Mouse (Mus musculus) CD4-positive, CD25-positive, alpha-beta regulatory T cell, adult 4 months (primary cell): Measurements from ENCODE around the gene Esr1. TPM values are rescaled to one million over a fixed set of nuclear protein-coding genes. Genes with fewer than 3 reads are reported as not detected.
"Not testable (repeated sequence)": the region's sequence is repeated elsewhere in the genome, so short reads cannot be mapped to it uniquely, and the experiment has no call there.

Source experiments
- ATAC-seq: one replicate; pipeline ENCODE4 v1.8.0; 2017
- polyA plus RNA-seq, 2 experiments: library from polyadenylated mRNA; unstranded; fragments of 100-300 nt; shearing (Covaris generic); gene quantifications; one replicate each; pipeline ENCODE4 v1.2.1; 2017

The Esr1 gene
- polyA plus RNA-seq, 2 experiments from 2014 or later, result 1.2 to 1.9 TPM

DNA sequence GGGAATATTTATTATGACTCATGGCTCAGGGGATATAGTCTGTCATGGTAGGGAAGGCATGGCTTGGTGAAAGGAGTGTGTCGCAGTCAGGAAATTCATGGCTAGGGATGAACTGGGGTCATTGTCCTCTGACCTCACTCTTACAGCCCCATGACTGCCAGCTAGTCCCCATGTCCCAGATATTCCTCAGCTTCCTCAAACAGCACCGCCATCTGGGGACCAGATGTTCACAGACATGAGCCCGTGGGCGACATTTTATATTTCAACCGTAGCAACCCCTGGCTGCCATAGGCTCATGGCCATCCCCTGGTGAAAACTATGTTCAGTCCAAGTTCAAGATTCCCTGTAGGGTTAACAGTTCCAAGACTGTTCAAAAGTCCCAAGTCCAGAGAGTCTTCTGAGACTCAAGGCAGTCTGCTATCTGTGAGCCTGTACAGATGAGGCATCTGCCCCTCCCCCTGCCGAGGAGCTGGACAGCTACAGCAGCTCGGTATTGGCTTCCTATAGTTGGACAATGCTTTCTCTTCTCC lies 83.0 kb downstream of the Esr1 start:
- ATAC-seq, result no peak

DNA sequence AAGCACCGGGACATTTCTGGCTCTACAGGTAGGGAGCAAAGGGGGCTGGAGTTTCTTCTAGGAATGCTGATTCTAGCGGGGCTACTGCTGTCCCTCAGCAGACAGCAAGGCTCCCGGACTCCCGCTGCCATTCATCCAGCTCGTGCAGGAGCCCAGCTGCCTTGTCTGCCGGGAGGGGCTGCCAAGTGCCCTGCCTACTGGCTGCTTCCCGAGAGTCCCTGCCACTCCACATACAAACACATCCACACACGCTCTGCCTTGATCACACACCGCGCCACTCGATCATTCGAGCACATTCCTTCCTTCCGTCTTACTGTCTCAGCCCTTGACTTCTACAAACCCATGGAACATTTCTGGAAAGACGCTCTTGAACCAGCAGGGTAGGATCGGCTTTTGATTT lies 98.5 kb downstream of the Esr1 start:
- ATAC-seq, result no peak

DNA sequence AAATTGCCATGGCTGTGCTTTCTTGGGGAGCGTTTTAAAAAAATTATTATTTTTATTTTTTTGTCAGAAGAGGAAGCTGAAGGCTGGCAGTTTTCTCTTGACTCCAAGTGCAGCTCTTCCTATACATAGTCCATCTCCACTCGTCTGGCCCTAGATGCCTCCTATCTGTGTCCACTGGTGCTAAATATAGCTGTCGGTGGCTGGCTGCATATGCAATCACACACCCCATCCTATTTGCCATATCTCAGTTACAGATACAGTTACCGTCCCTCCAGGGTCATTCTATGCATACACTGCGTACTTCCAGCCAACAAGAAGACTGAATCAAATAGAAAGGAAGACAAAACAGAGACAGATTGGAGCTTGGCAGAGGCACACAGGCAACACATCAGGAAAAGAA lies 100.0 kb downstream of the Esr1 start:
- ATAC-seq, result no peak

DNA sequence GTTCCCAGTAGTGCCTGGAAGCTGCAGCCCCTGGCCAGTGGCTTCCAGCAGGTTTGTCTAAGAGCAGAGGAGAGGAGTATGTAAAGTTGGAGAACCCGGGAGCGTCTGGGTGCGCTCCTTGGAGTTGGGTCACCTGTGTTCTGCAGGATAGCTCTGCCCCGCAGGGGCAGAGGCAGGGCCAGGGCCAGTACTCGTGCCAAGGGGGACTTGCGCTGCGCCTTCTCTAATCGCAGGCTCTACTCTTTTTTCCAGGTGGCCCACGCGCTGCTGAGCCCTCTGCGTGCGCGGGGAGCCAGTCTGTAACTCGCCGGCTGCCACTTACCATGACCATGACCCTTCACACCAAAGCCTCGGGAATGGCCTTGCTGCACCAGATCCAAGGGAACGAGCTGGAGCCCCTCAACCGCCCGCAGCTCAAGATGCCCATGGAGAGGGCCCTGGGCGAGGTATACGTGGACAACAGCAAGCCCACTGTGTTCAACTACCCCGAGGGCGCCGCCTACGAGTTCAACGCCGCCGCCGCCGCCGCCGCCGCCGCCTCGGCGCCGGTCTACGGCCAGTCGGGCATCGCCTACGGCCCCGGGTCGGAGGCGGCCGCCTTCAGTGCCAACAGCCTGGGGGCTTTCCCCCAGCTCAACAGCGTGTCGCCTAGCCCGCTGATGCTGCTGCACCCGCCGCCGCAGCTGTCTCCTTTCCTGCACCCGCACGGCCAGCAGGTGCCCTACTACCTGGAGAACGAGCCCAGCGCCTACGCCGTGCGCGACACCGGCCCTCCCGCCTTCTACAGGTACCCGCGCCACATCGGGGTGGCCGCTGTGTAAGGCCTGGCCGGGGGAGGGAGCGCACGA lies 100.9 kb downstream of the Esr1 start:
- no peak for ATAC-seq

DNA sequence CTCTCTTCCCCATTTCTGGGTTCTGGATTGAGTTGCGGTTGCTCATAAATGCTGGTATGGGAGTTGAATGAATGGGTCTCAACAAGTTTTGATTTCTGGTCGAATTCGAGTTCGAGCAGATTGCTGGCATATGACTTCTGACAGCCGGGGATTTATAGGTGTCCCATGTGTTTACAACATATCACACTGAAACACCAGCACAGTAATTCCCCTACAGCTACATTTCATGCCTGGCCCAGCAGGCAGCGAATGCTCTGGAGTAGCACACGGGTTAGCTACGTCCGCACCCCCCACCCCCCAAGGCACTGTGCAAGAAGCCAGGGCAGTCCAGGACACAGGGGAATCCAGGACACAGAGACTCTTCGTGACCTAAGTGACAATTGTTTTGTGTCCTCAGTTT lies 102.0 kb downstream of the Esr1 start:
- ATAC-seq, result no peak

DNA sequence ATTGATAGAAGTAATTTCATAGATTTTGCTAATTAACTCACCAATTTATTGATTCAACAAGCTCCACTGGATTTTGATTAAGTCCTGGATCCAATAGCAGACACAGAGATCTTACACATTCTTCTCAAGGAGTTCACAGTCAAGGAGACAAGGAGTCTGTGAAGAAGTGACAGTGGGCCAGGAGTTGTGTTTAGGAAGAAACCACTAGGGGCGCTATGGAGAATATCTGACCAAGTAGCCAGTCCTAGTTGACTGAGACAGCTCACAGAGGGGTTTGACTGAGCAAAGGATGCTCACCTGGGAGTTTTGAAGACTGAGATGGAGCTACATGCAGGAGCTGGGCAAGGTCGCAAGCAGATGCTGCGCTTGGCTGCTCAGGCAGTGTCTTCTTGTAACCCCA lies 113.5 kb downstream of the Esr1 start:
- no peak for ATAC-seq

DNA sequence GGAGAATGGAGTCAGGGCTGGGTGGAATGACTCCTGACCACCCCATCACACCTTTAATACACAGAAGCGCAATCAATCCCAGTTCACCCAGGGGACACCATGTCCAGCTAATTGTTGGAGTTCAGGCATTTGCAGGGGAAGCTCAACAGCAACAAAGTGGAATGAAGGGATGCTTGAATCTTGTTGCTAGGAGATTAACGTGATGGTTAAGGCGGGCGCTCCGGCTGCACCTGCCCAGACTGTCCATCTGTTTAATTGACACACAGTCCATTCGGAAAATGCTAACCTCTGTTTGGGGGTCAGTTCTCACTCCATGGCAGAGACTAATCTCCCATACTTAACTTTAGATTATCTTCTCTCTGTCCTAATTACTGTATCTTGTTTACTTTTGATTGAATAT lies 114.7 kb downstream of the Esr1 start:
- no peak for ATAC-seq

DNA sequence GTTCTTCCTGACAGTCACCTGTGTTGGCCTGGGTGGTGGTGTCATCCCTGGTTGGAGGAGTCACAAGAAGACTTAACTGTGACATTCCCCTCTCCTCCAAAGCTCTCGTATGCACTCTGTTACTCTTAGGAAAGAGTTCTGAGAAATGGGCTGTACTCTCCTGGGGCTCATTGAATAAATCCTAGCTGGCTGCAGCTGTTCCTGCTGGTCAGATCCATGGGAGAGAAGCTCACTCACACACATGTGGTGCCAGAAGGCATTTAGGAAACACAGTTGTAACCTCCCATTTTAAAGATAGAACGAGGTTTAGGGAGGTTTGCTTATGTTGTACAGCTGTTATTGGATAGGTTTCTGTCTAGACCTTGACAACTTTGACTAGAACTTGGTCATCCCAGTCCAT lies 120.9 kb downstream of the Esr1 start:
- no peak for ATAC-seq

DNA sequence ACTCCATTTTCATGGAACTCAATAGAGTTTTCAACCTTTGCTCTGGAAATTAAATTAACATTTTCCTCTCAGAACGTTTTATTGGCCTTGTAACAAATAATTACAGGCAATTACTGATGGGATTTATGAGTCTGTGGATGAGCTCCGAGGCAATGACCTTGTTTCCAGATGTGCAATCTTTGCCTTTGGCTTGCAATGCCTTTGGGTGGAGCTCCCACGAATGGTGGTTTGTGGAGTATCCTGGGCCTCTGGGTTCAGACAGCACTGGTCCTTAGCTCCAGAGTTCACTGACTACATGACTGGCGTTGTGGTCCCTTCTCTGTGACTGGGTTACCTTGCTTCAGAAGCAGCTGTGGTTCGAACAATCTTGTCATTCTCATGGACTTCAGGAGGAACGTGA lies 122.6 kb downstream of the Esr1 start:
- ATAC-seq, result no peak

DNA sequence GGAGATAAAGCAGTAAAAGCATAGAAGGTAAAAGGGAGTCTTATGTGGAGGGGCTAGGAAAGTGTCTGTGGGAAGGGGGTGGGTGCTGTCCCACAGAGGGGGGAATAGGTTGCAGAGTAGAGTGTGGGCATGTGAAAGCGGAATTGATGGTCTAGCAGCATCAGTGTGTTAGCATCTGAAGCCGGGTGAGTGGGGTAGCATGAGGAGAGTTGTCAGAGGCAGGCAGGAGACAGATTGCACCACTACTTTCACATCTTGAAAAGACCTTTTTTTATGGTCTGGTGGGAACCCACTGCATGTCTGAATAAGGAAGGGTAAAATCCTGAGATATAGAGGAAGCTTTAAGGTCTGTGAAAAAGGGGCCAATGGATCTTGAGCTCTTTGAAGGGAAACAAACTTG lies 123.5 kb downstream of the Esr1 start:
- ATAC-seq, result no peak

DNA sequence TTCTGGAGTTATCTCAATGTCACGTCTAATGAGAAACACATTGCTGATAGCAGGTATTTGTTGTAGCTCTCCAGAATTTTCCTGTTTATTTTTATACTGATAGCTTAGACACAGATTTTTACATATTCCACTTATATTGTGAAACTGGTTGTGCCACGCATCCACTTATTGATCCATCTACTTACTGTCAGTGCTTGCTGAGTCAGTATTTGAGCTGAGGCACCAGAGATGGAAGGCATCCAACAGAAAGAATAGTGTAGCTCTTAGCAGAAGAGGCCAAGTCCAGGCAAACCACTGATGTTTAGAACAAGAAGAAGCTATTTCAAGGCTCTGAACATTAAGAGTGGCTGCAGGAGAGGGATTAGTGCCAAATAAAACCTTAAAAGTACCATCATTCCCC lies 126.9 kb downstream of the Esr1 start:
- no peak for ATAC-seq

DNA sequence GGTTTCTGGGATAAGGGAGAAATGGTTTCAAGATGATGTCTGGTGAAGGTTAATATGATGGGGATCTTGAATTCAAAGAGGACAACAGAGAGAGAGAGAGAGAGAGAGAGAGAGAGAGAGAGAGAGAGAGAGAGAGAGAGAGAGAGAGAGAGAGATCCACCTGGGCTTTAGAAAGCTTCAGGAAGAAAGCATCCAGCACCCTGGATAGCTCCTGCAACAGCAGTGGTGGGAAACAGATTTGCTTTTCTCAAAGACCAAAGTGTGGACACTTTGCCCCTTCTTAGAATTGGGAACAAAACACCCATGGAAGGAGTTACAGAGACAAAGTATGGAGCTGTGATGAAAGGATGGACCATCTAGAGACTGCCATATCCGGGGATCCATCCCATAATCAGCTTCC lies 139.7 kb downstream of the Esr1 start:
- not testable (repeated sequence) for ATAC-seq

DNA sequence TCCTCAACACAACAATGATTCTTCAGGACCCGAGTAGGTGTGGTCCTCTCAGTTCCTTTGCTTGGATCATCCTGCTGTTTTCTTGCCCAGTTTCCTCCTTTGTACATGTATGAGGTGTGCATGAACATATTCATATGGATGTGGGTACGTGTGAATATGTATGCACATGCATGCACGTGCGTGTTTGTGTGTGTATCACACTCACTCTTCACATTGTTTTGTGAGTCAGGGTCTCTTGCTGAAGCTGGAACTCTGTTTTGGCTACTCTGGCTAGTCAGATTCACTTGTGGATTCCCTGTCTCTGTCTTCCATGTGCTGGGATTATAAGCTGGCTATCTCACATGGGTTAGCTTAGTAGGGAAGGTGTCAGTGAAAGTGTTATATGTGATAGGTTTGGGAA lies 141.6 kb downstream of the Esr1 start:
- ATAC-seq, result no peak

DNA sequence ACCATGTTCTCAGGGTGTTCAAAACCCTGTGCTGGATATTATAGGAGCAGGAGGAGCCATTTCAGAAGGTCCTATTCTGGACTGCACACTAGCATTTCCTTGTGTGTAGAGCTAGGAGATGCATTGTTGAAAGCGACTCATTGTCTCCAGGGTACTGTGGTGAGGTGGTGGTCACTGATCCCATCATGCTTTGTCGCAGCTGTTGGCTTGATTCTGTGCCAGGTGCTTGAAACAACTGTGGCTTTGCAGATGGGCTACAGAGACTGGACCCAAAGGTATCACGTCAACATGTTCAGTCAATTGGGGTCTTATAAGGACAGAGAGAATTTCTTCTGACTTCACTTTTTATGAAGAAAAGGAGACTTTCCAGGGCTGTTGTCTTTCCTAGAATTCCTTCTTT lies 164.1 kb downstream of the Esr1 start:
- no peak for ATAC-seq

DNA sequence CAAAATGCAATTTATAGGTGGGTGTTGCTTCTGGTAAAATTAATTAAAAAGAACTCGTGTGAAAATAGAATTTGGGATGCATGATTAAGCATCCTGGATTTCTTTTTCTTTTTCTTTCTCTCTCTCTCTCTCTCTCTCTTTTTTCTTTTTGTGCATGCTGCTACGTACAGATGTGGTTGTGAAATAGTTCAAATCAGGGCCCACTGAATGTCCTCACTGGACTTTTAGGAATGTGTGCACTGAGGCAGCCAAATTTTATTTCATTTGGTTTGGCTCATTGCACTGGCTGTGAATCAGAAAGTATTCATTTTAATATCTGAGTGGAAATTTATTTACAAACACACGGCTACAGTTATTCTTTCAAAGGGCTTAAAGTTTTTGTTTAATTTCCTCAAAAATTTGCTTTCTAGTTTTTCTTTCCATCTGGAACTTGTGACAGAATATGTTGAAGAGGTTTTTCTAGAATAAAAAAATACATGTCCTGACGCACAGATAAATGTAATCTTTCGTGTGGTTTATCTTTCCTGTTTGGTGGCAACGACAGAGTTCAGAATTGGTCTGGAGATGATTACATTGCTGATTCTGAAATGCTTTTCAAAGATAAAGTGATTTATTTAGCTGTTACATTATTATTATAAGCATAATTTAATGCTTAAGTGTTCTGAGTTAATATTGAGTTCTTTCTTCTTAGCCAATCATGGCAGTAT lies 164.8 kb downstream of the Esr1 start:
- ATAC-seq, result no peak

DNA sequence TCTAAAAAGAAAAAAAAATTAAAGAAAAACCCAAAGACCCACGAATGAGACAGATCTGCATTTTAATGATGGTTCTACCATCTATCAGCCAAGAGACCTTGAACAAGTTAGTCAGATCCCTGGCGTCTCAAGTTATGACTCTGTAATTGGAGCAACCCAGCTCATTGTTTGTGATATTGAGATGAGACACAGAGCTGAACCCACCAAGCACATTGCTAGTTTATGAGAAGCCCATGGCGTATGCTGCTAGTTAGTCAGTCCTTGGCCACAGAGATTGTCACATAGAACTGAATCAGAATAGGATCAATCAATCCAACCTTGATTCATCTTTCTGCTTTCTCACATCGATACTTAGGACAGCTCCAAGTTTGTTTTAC lies 165.3 kb downstream of the Esr1 start:
- no peak for ATAC-seq

DNA sequence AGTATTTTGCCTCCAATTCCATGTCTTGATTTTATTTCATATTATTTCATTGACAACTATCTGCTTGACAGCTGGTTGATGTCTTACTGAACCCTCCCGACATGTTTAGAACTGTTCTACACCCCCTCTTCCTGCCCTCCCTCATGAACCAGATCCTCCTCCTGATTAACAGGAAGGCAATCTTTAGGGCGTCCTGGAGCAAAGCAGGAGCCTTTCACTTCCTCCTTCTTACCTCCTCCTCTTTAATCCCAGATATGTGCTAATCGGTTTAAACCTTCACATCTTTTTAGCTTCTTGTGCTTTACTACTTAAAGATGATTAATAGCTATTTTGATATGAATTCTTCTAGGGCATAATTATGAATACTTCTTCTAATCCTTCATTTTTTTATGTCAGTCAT lies 166.6 kb downstream of the Esr1 start:
- ATAC-seq, result no peak

DNA sequence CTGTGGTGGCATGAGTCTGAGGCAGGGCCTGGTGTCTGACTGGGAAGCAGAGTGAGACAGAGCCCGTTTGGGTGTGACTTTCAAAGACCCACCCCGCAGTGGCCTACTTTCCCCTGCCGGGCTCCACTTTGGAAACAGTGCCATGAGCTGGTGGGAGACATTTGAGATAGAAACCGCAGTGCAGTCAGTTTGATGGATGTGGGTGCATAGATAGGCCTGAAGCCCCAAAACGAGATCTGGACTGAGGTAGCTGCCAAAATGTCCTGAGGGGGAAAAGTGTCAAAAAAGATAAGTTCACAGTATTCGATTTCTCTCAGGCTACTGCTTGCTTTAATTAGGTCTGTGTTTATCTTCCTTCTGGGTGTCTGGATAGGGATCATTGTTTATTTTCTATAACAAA lies 169.5 kb downstream of the Esr1 start:
- no peak for ATAC-seq

DNA sequence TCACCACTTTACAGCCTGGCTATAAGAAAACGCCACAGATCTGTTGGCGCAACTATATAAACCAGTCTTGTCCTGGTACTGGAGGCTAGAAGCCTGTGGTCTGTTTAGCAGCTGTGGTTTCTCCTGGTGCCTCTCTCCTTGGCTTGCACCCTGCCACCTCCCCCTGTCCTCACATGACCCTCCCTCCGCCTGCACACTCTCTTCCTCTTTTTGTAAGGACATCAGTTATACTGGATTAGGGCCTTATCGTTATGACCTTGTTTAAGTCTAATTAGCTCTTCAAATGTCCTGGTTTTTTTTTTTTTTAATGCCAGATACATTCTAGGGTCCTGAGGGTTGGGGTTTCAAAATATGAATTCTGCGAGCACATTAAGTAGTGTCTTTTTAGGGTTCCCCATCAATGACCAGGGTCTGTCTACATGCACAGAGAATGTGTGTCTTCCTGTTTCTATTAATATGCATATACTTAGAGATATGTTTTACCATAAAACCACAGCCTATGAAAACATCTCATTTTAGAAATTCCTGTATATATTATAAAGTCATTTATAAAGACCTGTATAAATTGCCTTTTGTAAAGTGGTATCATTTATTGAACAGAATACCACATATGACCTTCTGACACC lies 175.7 kb downstream of the Esr1 start:
- no peak for ATAC-seq

DNA sequence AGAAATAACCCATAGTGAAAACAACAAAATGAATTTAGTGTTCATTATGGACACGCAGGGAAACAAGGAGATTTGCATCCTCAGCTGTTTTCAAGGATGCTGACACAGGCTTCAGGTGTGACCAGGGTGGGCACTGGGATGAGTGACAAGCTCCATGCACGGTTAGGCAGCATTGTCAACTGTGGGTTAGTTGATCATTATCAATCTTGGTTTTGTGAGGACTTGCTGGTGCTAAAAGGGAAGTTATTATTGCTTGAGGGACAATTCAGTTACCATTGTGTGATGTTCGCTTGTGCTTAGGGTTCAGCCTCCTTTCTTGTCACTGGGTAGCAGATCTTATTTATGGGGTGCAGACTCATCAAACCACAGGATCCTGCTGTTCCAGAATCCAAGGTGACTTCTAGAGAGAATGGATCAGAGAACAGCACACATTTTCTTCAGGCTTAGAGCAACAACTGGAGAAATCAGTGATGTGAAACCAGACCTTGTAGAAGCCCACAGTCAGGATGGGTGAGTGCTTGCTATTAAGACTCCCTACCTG lies 186.9 kb downstream of the Esr1 start:
- ATAC-seq, result no peak

DNA sequence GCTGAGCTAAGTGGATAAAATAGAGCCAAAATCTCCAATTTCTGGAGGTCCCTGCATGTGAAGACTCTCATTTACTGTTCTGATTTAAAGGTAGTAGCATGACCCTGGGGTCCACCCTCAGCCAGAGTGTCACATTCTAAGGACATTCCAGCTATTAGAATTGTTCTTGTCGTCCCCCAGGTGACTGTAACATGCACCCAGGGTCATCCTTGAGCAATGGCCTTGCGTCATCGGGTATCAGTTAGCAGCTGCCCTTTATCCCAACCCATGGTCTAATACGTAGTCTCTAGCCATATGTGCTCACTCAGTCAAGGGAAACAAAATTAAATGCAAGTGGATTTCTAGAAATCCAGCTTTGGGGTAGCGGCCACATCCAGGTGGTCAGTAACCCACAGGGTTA lies 213.0 kb downstream of the Esr1 start:
- no peak for ATAC-seq

DNA sequence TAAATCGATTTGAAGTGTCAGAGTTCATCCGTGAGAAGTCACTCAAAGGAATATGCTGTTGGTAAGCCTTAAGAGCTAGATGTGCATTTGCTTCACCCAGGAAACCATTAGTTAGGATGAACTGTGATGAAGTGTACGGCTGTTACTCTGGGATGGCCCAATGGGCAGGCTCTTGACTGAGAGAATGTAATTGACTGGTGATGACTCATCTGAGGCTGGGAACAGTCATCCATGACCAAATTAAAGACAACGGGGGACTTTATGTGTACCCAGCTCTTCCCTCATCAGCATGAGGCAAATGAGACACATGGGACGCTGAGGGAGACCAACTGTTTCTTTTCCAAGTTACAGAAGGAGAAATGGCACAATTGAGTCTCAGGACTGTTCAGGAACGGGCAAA lies 219.2 kb downstream of the Esr1 start:
- no peak for ATAC-seq

DNA sequence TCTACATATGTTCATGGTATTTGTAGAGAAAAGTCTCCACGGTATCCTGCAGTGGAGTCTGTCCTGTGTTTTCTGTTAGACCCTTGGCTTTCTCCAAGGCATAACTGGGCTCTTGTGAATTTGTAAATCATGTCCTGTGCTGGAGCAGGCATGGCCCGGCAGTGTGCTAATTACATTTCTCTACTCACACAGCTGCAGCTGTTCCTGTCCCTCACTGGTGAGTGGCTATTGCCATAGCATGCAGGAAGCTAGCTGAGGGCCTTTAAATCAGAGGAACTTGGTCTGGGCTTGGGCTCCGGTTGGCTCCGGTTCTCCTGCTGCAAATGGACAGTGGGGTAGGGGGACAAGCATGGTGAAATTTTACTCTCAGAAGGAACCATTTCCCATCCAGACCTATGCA lies 226.7 kb downstream of the Esr1 start:
- ATAC-seq, result no peak

DNA sequence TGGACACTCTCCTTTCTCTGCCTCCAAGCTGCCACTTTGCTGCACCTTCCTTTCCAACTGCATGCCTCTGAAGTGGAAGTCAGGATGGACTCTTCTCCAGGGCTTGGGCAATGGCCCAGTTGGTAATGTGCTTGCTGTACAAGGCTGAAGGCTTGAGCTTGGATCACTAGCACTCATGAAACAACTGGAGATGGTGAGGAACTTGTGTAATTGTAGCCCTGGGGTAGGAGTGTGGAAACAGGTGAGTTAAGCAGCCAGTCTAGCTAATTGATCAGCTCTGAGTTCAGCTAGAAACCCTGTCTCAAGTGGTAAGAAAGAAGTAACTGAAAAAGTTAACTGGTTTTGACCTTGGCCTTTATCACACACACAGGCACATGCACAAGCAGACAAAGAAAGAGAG lies 229.6 kb downstream of the Esr1 start:
- no peak for ATAC-seq
